Mouse (Mus musculus) embryonic stem cell, embryonic (primary cell): ENCODE results near the gene Gm29094.
"Not testable (repeated sequence)": the region's sequence is repeated elsewhere in the genome, so short reads cannot be mapped to it uniquely, and the experiment has no call there.

Source experiments
- CTCF ChIA-PET, 4 experiments: fragments of 300-600 bp in 2 of 4; fragments of 350-600 bp in 2 of 4; sonication (Branson Sonifier 250); formaldehyde crosslinking; loops; one replicate each; lab custom pipeline; 2022; ENCODE audit warnings: inconsistent platforms in 2 of 4; lab: Charles Lee
- POLR2A ChIA-PET, 4 experiments: fragments of 300-600 bp in 2 of 4; fragments of 350-600 bp in 2 of 4; sonication (Branson Sonifier 250); formaldehyde crosslinking; loops; one replicate each; lab custom pipeline; 2022; ENCODE audit warnings: antibody characterized with exemption in 4 of 4, inconsistent platforms in 1 of 4; lab: Charles Lee

The Gm29094 gene

DNA sequence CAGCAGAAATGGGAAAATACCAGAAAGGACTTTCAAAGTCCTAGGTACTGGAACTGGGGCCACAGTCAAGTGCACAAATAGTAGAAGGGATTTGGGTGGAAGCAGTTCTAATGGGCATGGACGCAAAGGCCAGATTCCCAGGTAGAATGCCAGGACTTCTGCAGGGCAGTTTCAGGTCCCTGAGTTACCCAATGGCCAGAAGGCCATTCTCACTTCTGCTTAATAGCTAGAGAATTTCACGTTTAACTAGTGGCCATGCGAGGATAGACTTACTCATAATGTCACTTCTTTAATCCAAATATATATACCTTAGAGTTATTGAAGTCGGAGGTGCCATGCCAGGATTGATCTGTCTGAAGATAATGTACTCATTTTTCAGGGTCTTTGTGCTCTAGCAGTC lies 38.0 kb downstream of the Gm29094 start:
- POLR2A ChIA-PET = not testable (repeated sequence)

DNA sequence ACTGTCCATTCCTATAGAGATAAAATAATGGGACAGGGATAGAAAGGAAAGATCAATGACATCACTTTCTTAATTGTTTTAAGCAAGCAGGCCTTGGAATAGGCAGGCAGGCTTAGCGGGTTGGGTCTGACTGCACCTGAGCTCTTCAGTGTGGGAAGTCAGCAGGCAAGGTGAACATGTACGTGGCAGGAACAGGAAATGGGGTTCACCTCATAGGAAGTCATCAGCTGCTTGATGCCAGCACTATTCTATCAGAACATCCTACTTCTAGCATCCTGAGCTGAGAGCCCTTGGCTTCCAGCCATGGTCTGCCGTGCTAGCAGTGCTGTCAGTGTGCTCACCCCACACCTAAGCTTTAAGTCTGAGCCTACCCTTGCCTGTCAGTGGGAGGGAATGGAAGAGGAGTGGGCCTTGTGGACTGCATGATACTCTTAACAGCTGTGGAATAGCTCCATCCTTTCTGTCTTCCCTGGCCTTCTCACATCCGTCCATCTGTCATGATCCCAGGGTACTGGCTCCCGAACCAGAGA lies 39.9 kb downstream of the Gm29094 start:
- POLR2A ChIA-PET, CTCF ChIA-PET: not testable (repeated sequence)

More for the DNA sequence above, 38.0 kb downstream of the Gm29094 start:
- CTCF ChIA-PET = not testable (repeated sequence)

DNA sequence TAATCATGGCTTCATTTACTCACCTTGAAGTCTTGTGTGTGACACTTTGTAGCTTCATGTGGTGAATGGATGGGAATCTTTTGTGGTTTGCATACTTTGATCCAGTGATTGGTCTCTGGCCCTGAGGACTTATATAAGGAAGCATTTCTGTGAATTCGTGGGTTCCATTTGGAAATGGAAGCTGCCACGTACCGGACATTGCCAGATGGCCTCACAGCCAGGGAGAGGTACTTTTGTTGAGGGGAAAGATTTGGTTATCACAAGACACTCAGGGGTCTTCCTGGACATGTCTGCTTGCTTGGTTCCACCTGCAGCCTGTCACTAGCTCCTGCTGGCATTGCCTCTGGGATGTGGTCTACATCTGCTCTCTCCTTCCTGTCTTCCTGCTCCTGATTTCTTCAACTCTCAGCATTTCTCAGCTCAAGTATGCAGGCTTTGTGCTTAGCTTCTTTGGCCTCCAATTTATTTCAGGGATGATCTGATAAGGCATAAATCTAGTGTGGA lies 41.4 kb downstream of the Gm29094 start:
- CTCF ChIA-PET, POLR2A ChIA-PET: not testable (repeated sequence)

DNA sequence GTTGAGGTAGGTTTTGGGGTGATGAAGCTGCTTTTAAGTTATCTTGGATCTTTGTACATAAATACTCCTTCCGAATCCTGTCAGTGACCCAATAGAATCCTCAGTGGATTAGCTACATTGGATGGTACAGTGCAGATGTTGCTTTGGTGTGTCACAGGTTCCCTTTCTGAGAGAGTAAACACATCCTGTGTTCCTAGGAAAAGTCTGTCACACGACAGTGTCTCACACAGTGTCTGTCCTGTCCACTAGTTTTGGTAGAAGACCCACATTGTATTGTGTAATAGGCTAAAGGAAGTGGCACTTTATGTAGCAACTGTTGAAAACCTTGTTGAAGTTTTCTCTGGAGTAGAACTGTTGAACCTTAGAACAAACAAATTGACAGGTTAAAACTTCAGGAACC lies 54.2 kb downstream of the Gm29094 start:
- POLR2A ChIA-PET = no interaction called here
- CTCF ChIA-PET = no interaction called here

DNA sequence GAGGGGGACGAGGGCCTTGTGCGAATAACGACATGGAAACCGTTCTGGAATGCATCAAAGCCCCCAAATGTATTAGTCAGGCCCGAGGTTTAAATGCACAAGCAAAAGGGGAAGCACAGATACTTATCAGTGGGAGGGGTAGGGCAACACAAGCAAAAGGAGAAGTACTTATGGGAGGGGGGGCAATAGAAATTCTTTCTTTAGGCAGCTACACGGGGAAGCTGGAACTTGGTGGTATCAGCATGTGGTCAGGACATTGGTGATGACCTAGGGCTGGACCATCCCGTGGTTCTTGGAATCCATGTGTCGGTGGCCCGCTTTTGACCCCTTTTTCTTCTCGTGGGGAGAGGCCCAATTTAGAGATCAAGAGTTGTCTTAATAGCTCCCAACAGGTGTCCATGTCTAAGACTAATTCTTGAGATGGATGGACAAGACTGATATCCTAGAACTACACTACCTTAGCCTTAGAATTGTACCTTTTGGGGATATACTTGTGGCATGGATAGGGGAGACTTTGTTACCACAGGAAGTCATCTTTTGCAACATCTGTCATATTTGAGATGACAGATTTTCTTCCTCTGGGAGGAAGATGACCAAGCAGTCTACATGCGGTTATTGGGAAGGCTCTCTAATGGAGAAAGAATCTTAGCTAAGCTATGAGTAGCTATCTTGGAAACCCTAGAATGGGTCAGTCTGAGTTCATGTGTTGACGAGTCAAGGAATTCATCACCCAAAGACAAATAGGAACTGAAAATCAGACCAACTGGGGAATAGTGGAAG lies 57.6 kb downstream of the Gm29094 start:
- ChIA-PET CTCF (no interaction called here), POLR2A (no interaction called here)

DNA sequence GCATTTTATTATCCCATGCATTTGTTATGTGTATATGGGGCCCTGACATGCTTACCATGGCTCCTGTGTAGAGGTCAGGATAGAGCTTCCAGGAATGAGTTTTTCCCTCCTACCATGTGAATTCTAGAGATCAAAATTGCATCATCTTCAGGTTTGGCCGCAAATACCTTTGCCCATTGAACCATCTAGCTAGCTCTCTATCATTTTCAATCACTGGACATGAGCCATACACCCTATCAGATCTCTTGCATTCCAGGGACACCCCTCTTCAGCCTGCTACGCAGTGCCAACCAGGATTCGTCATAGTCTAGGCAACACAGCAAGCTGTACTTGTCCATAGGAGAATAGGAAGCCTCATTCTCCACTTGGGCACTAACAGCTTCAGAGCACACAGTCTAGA lies 64.8 kb downstream of the Gm29094 start:
- POLR2A ChIA-PET = no interaction called here
- CTCF ChIA-PET = no interaction called here

DNA sequence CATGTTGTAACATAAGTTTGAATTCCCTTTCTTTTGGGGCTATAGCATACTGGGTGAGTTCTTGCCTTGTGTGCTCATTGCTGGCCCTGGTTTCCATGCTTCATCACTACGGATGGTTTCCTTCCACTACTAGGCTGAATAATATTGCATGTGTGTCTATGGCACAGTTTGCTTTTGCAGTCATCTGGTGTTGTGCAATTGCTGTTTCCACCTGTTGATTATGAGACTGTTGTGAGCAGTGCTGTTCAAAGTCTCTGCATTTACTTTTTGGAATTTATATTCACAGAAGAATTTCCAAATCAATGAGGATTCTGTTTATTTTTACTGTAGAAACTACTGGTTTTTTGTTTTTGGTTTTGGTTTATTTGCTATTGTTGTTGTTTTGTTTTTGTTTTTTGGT lies 65.4 kb downstream of the Gm29094 start:
- POLR2A ChIA-PET = no interaction called here
- CTCF ChIA-PET = no interaction called here
